Mouse (Mus musculus) embryonic fibroblast, embryonic 13.5 days (primary cell): Measurements from ENCODE around the gene Phactr3.

Experiments
- CTCF ChIP-seq: IDR thresholded peaks from 2 replicates; pipeline ENCODE4 v1.5.1; 2011; ENCODE audit warnings: mild to moderate bottlenecking, control low read depth, low read length, moderate library complexity, borderline replicate concordance; ENCODE audit not compliant: insufficient read depth
- POLR2A ChIP-seq: IDR thresholded peaks from 2 replicates; pipeline ENCODE4 v1.6.1; 2011; ENCODE audit warnings: low read depth, mild to moderate bottlenecking, control low read depth, low read length, moderate library complexity

DNA sequence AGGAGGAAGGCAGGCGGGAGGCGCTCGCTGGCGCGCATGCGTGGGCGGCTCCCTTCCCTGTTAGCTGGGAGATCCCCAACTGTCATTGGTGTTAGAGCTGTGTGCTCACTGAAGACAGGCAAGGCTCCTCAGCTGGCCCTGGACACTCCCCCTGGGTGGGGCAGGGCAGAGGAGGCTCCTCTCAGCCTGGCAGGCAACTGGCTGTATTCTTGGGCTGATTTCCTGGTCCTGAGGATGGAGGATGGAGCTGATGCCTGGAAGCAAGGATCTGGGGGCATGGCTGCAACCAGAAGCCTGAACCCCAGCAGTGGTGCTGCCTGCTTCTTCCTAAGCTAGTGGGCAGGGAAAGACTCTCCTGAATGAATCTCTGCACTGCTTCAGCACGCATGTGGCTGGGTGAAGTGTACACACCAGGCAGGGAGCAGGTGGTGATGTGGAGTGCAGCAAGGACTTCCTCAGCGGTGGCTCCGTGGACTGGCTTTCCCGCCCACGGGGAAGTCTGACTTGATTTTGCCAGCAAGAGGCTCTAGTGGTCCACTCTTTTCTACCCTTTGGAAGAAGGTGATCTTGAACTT lies 208.8 kb downstream of the Phactr3 start:
- no peak for TF ChIP-seq CTCF
- no peak for TF ChIP-seq POLR2A
